Mouse (Mus musculus): Measurements from ENCODE around the gene Rubcnl.

Rubcnl gene

DNA sequence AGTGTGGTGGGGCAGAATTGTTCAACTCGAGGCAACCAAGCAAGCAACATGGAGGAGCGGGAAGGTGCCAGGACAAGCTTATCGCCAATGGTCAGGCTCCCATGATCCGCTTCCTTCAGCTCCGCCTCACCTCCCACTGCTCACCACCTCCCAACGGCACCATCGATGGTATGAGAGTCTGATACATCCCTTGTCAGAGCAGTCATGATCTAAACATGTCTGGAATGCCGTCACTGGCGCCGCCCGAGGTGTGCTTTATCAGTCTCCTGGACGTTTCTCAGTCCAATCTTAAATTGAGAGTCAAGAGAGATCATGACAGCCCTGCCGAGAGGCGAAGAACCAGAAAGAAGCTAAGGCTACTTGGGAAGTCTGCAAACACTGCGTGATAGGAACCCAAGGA lies 55.3 kb downstream of the Rubcnl start:
- DNase-seq = no peak

DNA sequence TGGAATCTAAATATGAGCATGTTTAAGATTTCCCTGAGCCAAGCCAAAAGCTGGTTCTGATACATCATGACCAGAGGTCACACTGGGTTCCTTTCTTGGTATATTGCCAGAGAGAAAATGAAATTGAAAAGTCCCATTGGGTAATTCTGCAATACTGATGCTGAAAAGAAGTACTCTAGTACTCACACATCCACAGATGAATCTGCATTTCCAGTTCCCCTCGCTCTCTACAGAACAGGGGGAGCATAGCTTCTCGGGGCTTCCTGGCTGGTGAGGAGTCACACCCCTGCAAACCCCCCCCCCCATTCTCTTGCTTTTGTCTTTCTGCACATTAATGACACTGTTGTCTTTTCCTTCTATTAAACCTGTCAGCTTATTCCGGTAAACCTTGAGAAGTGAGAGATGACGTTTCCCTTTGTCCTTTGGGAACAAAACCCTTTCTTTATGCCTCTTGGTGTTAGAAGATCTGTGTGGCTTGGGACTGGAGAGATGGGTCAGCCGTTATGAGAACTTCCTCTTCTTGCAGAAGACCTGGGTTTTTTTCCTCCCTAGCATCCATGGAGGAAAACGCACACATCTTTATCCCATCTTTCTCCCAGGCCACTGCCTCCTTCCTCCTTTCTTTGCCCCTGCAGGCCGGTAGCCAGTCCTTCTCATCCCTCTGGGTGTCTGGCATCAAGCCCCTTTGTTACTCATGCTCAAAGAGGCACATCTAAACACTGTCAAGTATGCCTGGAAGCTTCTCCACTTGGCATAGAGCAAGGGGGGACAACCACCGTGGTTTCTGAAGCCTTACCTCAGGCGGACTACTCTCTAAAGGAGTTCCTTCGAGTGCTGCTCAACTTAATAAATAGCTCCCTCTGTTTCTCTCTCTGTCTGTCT lies 59.7 kb downstream of the Rubcnl start:
- DNase-seq = no peak

DNA sequence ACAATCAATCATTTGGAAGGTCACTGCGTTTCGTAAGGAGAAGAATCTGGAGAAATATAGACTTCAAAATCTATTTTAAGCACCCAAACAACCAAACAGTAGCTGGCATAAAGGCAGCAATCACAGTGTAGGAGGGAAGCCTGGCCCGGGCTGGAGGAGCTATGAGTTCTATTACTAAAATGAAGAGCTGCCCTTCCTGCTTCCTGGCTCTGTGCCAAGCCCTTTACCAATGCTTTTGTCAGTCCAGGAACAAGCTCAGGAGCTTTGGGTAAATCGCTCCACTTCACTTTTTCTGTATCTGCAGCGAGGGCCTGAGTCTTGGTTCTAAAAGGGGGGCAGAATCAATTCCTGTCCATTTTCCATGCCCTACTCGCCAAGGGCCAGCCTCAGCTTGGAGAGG lies 62.1 kb downstream of the Rubcnl start:
- DNase-seq = no peak
